Mouse (Mus musculus) urinary bladder, adult 2 months (tissue): ENCODE measurements around the gene Ubl7. TPM values are rescaled to one million over a fixed set of nuclear protein-coding genes. Genes with fewer than 3 reads are reported as not detected.

Experiments used
- DNase-seq: peaks from one replicate; pipeline ENCODE4 v3.0.0; 2022; ENCODE audit warnings: low spot score
- polyA plus RNA-seq: library from polyadenylated mRNA; depleted of rRNA; stranded (reverse); fragments of >200 nt; gene quantifications from 2 replicates; pipeline ENCODE4 v1.2.3, GENCODE M21; 2012

Gene Ubl7
- polyA plus RNA-seq, 1 experiment, result 69.2 TPM

DNA sequence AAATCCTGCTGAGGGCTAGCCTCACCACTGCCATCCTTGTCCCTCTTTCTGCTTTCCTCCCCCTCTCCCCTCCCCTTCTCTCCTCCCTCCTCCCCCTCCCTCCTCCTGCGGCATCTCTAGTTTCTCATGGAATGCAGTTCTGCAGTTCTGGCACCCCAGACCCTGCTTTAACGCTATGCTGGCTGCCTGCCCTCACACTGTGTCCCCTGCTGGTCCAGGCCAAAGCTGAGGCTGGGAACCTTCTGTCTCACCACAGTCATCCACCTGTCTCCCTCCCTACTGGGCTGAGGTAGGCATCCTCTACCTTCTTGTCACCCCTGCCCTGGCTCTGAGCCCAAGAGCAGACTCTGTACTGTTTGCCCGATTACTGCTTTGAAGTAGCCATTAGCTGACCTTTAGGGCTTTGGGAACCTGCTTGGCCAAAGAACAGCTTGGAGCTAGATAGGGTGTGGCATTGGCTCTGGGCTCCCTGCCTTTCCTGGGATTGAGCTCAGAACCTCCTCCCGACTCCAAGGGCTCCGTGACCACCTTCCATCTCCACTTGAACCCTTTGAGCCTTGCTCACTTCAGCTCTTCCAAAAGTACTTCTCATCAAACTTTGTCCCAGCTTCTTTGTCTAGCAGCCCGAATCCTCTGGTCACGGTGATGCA, 36.7 kb downstream of the Ubl7 start:
- DNase-seq, result no peak

GRCm38 (mm10) chr9:57948333-57948931, 37.7 kb downstream of the Ubl7 start:
- DNase-seq, result no peak

GRCm38 (mm10) chr9:57949102-57949704, 38.4 kb downstream of the Ubl7 start:
- DNase-seq, result no peak

DNA sequence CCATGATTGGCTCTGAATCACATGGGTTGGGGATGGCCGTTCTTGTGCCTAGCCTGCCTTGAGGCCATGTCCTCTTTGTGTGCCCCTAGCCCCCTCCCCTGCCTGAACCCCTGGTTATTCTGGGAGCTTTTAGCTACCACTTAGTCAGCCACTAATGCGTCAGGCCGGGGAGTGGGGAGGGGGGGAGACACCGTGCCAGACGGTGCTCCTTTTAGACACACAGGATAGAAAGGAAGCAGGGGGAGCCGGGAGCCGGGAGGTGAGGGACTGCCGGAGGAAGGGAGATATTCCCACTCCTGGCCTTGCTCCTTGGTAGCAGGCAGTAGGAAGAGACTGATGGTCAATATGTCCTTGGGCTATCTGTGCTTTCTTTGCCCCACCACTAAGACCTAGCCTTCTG, 39.1 kb downstream of the Ubl7 start:
- no peak for DNase-seq

GRCm38 (mm10) chr9:57950519-57950918, 39.7 kb downstream of the Ubl7 start:
- no peak for DNase-seq

- DNase-seq, result no peak
Measured at GRCm38 (mm10) chr9:57951993-57952392, 41.2 kb downstream of the Ubl7 start.

DNA sequence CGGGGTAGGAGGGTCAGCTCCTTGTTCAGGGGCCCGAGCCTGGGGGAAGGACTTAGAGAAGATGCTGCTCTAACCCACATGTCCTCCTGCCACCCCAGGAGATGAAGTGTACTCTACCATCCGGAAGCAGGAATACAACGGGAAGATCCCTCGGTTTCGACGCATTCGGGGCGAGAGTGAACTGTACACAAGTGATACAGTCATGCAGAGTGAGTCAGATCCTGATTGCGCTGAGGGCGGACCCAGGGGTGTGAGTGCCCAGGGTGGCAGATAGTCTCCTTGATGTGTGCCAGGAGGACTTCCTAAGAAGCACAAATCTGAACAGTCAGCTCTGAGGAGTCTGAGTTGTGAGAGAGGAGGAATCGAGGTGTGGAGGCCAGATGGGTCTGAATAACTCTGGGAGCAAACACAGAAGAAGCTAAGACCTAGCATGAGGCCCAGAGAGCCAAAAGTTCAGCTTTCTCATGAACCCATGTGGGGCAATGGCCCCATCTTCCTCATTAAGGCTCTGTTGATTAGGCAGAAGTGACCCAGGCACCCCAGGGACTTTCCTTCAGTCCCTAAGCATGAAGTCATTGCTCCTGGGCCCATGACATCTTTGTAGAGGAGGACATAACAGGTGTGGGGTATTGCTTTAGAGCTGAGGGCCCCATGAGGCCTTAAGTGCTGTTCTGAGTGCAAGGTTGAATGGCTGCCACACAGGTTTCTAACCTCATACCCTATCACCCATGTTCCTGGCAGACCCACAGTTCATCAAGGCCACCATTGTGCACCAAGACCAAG, 44.4 kb downstream of the Ubl7 start:
- DNase-seq, result no peak

- no peak for DNase-seq
Measured at GRCm38 (mm10) chr9:57955764-57956163, 45.0 kb downstream of the Ubl7 start.

- DNase-seq, result no peak
Measured at GRCm38 (mm10) chr9:57956196-57956837, 45.5 kb downstream of the Ubl7 start.

DNA sequence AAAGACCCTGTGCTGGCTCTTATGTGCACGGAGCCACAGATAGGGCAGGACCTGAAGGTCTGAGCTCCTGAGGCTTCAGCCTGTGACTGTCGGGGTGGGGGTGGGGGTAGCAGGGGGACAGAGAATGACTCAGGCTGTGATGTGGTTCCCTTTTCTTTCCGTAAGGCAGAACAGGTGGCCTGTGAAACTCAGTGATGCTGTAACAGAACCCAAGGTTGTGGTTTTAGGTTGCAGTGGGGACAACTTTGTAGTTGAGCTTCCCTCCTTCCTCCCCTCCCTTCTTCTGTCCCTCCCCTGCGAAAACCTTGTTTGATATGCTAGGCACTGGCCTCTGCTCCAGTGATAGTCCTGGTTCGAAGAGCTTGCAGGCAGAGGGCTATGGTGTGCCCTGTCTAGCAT, 46.1 kb downstream of the Ubl7 start:
- DNase-seq, result no peak

GRCm38 (mm10) chr9:57958615-57959014, 47.8 kb downstream of the Ubl7 start:
- DNase-seq, result no peak

DNA sequence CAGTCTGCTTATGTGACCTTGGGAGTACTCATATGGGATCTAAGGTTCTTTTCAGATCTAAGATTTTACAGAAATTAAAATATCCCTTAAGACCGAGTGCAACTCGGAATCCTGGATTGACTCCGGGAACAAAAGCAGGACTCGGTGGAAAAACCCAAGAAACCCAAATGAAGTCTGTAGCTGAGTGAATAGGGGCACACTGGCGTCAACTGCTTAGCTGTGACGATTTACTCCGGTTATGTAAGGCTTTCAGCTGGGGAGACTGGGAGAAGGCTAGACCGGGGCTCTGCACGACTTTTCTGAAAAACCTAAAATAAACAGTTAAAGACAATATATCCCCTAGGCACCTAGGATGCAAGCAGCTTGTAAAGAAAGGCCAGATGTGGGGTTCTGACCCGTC, 48.6 kb downstream of the Ubl7 start:
- no peak for DNase-seq

DNA sequence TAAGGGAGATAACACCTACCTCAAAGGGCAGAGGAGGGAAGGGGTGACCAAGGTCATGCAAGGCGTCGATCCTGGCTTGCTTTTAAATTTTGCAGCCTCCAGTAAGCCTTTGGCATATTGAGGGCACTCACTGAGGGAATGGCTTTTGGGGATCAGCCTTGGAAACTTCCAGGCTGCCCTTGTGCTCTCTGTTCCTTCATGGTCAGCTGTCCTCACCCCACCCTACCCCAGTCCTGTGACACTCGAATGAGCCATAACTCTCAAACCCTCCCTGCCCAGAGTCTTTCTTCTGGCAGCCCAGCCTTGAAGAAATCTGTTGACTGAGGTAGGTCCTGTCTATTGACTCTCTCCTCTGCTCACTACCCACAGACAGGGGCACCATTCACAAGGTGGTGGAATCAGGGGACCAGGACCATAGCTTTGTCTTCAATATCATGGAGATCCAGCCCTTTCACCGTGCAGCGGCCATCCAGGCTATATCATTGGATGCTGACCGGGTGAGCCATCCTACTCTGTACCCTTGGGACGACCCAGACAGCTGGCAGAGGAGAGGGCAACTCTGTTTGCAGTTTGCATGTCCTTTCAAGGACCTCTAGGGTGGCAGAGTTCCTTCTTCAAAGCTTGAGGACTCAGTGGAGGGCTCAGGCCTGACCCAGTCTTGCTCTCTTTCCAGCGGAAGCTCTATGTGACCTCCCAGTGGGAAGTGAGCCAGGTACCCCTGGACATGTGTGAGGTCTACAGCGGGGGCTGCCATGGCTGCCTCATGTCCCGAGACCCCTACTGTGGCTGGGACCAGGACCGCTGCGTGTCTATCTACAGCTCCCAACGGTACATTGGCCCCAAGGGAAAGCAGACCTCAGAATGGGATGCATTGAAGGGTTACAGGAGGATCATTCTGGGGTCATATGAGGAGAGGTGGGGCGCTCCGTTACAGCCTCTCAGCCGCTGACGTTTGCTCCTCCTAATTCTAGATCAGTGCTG, 49.4 kb downstream of the Ubl7 start:
- no peak for DNase-seq

DNA sequence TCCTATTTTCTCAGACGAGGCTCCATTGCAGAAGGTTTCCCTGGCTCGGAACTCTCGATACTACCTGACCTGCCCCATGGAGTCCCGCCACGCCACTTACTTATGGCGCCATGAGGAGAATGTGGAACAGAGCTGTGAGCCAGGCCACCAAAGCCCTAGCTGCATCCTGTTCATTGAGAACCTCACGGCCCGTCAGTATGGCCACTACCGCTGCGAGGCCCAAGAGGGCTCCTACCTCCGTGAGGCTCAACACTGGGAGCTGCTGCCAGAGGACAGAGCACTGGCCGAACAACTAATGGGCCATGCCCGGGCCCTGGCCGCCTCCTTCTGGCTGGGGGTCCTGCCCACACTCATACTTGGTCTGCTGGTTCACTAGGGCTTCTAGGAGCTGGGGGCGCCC, 50.4 kb downstream of the Ubl7 start:
- DNase-seq, result no peak

- DNase-seq, result no peak
Measured at GRCm38 (mm10) chr9:57961863-57962778, 51.3 kb downstream of the Ubl7 start.

GRCm38 (mm10) chr9:57963249-57963997, 52.6 kb downstream of the Ubl7 start:
- DNase-seq, result no peak

- DNase-seq, result no peak
Measured at GRCm38 (mm10) chr9:57963998-57964395, 53.2 kb downstream of the Ubl7 start.

DNA sequence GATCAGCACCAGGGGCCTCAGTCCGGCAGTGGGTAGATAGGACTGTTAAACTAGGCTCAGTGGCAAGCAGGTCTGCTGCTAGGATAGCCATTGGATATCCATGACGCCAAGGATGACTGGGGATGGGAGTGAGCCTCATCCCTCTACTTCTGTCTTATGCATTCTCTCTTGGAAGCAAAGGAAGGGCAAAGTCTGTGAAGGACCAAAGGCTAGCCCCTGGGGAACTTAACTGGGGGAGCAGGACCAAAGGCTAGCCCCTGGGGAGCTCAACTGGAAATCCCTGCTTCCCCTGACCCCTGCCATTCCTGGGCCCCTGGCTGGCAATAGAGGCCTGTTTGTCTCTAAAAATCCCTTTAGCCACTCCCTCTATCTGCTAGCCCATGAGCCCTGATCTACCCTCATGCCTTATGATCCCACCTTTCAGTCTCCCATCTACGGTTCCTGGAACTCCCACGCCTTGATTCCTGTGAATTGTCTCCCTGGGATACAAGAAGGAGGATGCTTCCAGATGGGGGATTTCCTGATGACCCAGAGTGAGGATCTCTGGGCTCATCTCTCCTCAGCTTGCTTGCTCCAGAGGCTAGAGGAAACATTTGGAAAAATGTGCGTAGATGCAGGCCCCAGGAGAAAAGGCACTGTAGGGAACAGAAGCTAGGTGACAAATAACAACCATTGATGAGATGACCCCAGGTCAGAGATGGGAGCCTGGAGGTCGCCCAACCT, 53.9 kb downstream of the Ubl7 start:
- no peak for DNase-seq
